Mouse (Mus musculus) liver, embryonic 14.5 days (tissue): ENCODE measurements at regions not wholly inside any gene's neighbourhood (a gene's known extent, or its start where the extent isn't known, plus 50 kb on each side); places are given as distances from the start of the nearest gene placed in this dataset.

Source experiments
- CTCF ChIP-seq: IDR thresholded peaks from 2 replicates; pipeline ENCODE4 v1.5.1; 2016; ENCODE audit warnings: antibody characterized with exemption, low read depth, control low read depth
- EP300 ChIP-seq: IDR thresholded peaks from 2 replicates; pipeline ENCODE4 v1.6.1; 2016; ENCODE audit warnings: antibody characterized with exemption, low read depth

DNA sequence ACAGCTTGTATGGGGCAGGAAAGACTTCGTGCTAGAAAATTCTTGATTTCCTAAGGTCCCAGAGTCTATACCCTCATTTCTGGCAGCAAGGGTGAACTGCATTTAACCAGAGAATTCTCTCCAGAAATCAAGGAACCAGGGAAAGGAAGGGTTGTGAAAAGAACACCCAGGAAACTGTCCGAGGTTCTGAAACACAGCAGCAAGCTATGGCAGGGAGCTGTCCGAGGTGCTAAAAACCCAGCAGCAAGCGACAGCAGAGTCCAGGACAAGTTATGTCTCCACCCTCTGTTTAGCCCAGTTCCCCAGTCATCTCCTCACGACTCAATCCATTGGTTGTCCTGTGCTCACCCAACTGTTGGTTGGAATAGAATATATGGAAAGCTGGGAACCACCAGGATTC is 171.1 kb downstream of the Matn1 start:
- TF ChIP-seq CTCF (no peak), EP300 (no peak)
